Mouse (Mus musculus) MEL (cell line): ENCODE results near the gene Zfp385b. TPM values are rescaled to one million over a fixed set of nuclear protein-coding genes. Genes with fewer than 3 reads are reported as not detected.

Source experiments
- DNase-seq: peaks from one replicate; pipeline ENCODE4 v3.0.0; 2011; ENCODE audit warnings: low read depth, low spot score
- H3K27ac ChIP-seq: 2 replicates; pipeline ENCODE4 v1.5.1; 2012; ENCODE audit warnings: low read depth, mild to moderate bottlenecking, control low read depth, low read length, moderate library complexity; ENCODE audit not compliant: control insufficient read depth
- H3K27me3 ChIP-seq, 2 experiments: fragments of 150-350 bp in 1 of 2; sonication (generic) in 1 of 2; 2 replicates each; pipeline ENCODE4 v1.6.1; 2012; ENCODE audit warnings: low read length in 2 of 2, mild to moderate bottlenecking in 2 of 2, improper control_type of control experiment in 1 of 2, moderate library complexity in 1 of 2; ENCODE audit not compliant: insufficient read depth in 2 of 2, control insufficient read depth in 1 of 2
- H3K36me3 ChIP-seq, 2 experiments: 2 replicates each; pipeline ENCODE4 v1.6.1; 2012 to 2014; ENCODE audit warnings: low read length in 2 of 2, improper control_type of control experiment in 1 of 2, inconsistent platforms in 1 of 2, mild to moderate bottlenecking in 1 of 2; ENCODE audit not compliant: insufficient read depth in 2 of 2, control insufficient read depth in 1 of 2
- H3K4me1 ChIP-seq, 2 experiments: fragments of 150-350 bp in 1 of 2; sonication (generic) in 1 of 2; 2 replicates each; pipeline ENCODE4 v1.6.1; 2012; ENCODE audit warnings: low read length in 2 of 2, improper control_type of control experiment in 1 of 2, mild to moderate bottlenecking in 1 of 2; ENCODE audit not compliant: insufficient read depth in 2 of 2, control insufficient read depth in 1 of 2
- H3K4me3 ChIP-seq, 2 experiments: fragments of 150-350 bp in 1 of 2; sonication (generic) in 1 of 2; 2 replicates each; pipeline ENCODE4 v1.5.1; 2012; ENCODE audit warnings: low read depth in 2 of 2, low read length in 2 of 2, mild to moderate bottlenecking in 2 of 2, moderate library complexity in 2 of 2, control low read depth in 1 of 2, improper control_type of control experiment in 1 of 2; ENCODE audit not compliant: control insufficient read depth in 1 of 2, insufficient read depth in 1 of 2
- H3K79me2 ChIP-seq: 2 replicates; pipeline ENCODE4 v1.6.1; 2012; ENCODE audit warnings: mild to moderate bottlenecking, low read length, moderate library complexity; ENCODE audit not compliant: control insufficient read depth, poor library complexity, insufficient read depth
- H3K9ac ChIP-seq: 2 replicates; pipeline ENCODE4 v1.6.1; 2012; ENCODE audit warnings: low read depth, mild to moderate bottlenecking, control low read depth, low read length, moderate library complexity; ENCODE audit not compliant: control insufficient read depth, poor library complexity, severe bottlenecking
- H3K9me3 ChIP-seq: fragments of 150-350 bp; sonication (generic); replicated peaks from 2 replicates; pipeline ENCODE4 v1.6.1; 2012; ENCODE audit warnings: mild to moderate bottlenecking, low read length, improper control_type of control experiment, moderate library complexity; ENCODE audit not compliant: insufficient read depth
- CHD1 ChIP-seq: IDR thresholded peaks from 2 replicates; pipeline ENCODE4 v1.6.1; 2012; ENCODE audit warnings: low read depth, mild to moderate bottlenecking, inconsistent platforms, low read length, improper control_type of control experiment
- CHD2 ChIP-seq: IDR thresholded peaks from 2 replicates; pipeline ENCODE4 v1.6.1; 2011; ENCODE audit warnings: low read length, improper control_type of control experiment
- ELF1 ChIP-seq: IDR thresholded peaks from 2 replicates; pipeline ENCODE4 v1.6.1; 2014; ENCODE audit warnings: low read depth, mild to moderate bottlenecking, inconsistent platforms, low read length, improper control_type of control experiment, moderate library complexity
- GABPA ChIP-seq: IDR thresholded peaks from 2 replicates; pipeline ENCODE4 v1.6.1; 2012; ENCODE audit warnings: low read depth, mild to moderate bottlenecking, inconsistent platforms, low read length, improper control_type of control experiment, moderate library complexity
- HCFC1 ChIP-seq: IDR thresholded peaks from 2 replicates; pipeline ENCODE4 v1.6.1; 2012; ENCODE audit warnings: low read depth, mild to moderate bottlenecking, inconsistent platforms, low read length, improper control_type of control experiment, moderate library complexity
- JUND ChIP-seq: IDR thresholded peaks from 2 replicates; pipeline ENCODE4 v1.6.1; 2011; ENCODE audit warnings: low read depth, mild to moderate bottlenecking, improper control_type of control experiment, low read length
- KAT2A ChIP-seq: conservative IDR thresholded peaks from 2 replicates; pipeline ENCODE4 v1.6.1; 2012; ENCODE audit warnings: low read depth, low read length, improper control_type of control experiment, inconsistent platforms
- MAX ChIP-seq: IDR thresholded peaks from 2 replicates; pipeline ENCODE4 v1.6.1; 2011; ENCODE audit warnings: low read length, improper control_type of control experiment
- MEF2A ChIP-seq: IDR thresholded peaks from 2 replicates; pipeline ENCODE4 v1.6.1; 2014; ENCODE audit warnings: low read depth, mild to moderate bottlenecking, inconsistent platforms, low read length, improper control_type of control experiment; ENCODE audit not compliant: poor library complexity, insufficient replicate concordance, severe bottlenecking; ENCODE audit errors: extremely low read depth
- MXI1 ChIP-seq: IDR thresholded peaks from 2 replicates; pipeline ENCODE4 v1.6.1; 2011; ENCODE audit warnings: mild to moderate bottlenecking, low read depth, low read length, improper control_type of control experiment
- MYB ChIP-seq: IDR thresholded peaks from 2 replicates; pipeline ENCODE4 v1.6.1; 2011; ENCODE audit warnings: mild to moderate bottlenecking, low read depth, low read length, improper control_type of control experiment
- NELFE ChIP-seq: IDR thresholded peaks from 2 replicates; pipeline ENCODE4 v1.6.1; 2011; ENCODE audit warnings: low read depth, low read length, improper control_type of control experiment
- NRF1 ChIP-seq: IDR thresholded peaks from 2 replicates; pipeline ENCODE4 v1.6.1; 2014; ENCODE audit warnings: low read depth, mild to moderate bottlenecking, inconsistent platforms, low read length, improper control_type of control experiment, moderate library complexity; ENCODE audit not compliant: poor library complexity, insufficient read depth, severe bottlenecking
- POLR2A ChIP-seq, 2 experiments: IDR thresholded peaks; 2 replicates each; pipeline ENCODE4 v1.6.1; 2011 to 2012; ENCODE audit warnings: low read length in 2 of 2, mild to moderate bottlenecking in 2 of 2, control low read depth in 1 of 2, improper control_type of control experiment in 1 of 2, low read depth in 1 of 2, moderate library complexity in 1 of 2; ENCODE audit not compliant: control insufficient read depth in 1 of 2, insufficient read depth in 1 of 2, poor library complexity in 1 of 2
- POLR2AphosphoS2 ChIP-seq: IDR thresholded peaks from 2 replicates; pipeline ENCODE4 v1.6.1; 2011; ENCODE audit warnings: low read length, improper control_type of control experiment
- POLR2AphosphoS5 ChIP-seq: IDR thresholded peaks from 2 replicates; pipeline ENCODE4 v1.6.1; 2012; ENCODE audit warnings: low read depth, borderline replicate concordance, mild to moderate bottlenecking, inconsistent platforms, low read length, moderate library complexity, mixed read lengths
- RAD21 ChIP-seq: IDR thresholded peaks from 2 replicates; pipeline ENCODE4 v1.6.1; 2011; ENCODE audit warnings: mild to moderate bottlenecking, low read depth, low read length, improper control_type of control experiment
- SIN3A ChIP-seq: IDR thresholded peaks from 2 replicates; pipeline ENCODE4 v1.6.1; 2012; ENCODE audit warnings: low read length, improper control_type of control experiment, inconsistent platforms
- SMC3 ChIP-seq: IDR thresholded peaks from 2 replicates; pipeline ENCODE4 v1.6.1; 2011; ENCODE audit warnings: low read depth, low read length, improper control_type of control experiment
- TBP ChIP-seq: IDR thresholded peaks from 2 replicates; pipeline ENCODE4 v1.8.0; 2011; ENCODE audit warnings: low read depth, low read length, improper control_type of control experiment
- TCF12 ChIP-seq: IDR thresholded peaks from 2 replicates; pipeline ENCODE4 v1.6.1; 2014; ENCODE audit warnings: low read depth, mild to moderate bottlenecking, inconsistent platforms, low read length, improper control_type of control experiment, moderate library complexity
- UBTF ChIP-seq: IDR thresholded peaks from 2 replicates; pipeline ENCODE4 v1.6.1; 2012; ENCODE audit warnings: low read depth, mild to moderate bottlenecking, inconsistent platforms, low read length, improper control_type of control experiment, moderate library complexity, borderline replicate concordance; ENCODE audit not compliant: insufficient read depth
- USF2 ChIP-seq, 2 experiments: IDR thresholded peaks; 2 replicates each; pipeline ENCODE4 v1.6.1; 2011 to 2012; ENCODE audit warnings: improper control_type of control experiment in 2 of 2, low read length in 2 of 2, borderline replicate concordance in 1 of 2, inconsistent platforms in 1 of 2, low read depth in 1 of 2, mild to moderate bottlenecking in 1 of 2; ENCODE audit not compliant: insufficient read depth in 1 of 2
- ZC3H11A ChIP-seq: IDR thresholded peaks from 2 replicates; pipeline ENCODE4 v1.6.1; 2012; ENCODE audit warnings: low read depth, mild to moderate bottlenecking, inconsistent platforms, low read length, improper control_type of control experiment
- ZMIZ1 ChIP-seq: IDR thresholded peaks from 2 replicates; pipeline ENCODE4 v1.6.1; 2012; ENCODE audit warnings: low read depth, mild to moderate bottlenecking, inconsistent platforms, low read length, improper control_type of control experiment, moderate library complexity
- ZNF384 ChIP-seq: IDR thresholded peaks from 2 replicates; pipeline ENCODE4 v1.6.1; 2012; ENCODE audit warnings: low read depth, mild to moderate bottlenecking, inconsistent platforms, low read length, improper control_type of control experiment
- polyA plus RNA-seq, 2 experiments: library from polyadenylated mRNA; stranded (reverse) in 1 of 2; unstranded in 1 of 2; fragments of >175 nt in 1 of 2; fragments of >200 nt in 1 of 2; gene quantifications; 2 replicates each; pipeline versions ENCODE4 v1.2.1 to v1.2.4; 2012; ENCODE audit warnings: low replicate concordance in 2 of 2, low read depth in 1 of 2; ENCODE audit not compliant: insufficient read length in 2 of 2, insufficient read depth in 1 of 2, missing spikeins in 1 of 2
- total RNA-seq: library from RNA; depleted of rRNA; stranded (reverse); fragments of 300-350 nt; gene quantifications from 2 replicates; pipeline ENCODE4 v1.2.3, GENCODE M21; 2012

Zfp385b gene
- total and polyA plus RNA-seq, 3 experiments, result not detected

DNA sequence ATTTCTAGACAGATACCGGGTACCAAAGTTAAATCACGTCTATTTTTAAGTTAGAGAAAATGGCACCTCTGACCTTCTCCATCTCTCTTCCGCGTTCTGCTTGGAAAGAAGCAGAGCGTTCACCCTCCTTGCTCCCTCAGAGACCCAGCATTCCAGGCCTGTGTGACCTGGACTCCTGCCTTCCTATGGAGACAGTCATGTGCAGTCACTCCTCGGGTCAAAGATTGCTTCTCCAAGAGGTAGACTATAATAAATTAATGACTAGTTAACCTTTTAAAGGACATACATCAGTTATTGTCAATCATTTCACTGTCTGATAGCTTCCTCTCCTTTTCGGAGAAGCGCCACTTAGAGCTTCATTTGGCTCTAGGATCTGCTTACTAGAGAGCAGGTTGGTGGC lies 325.7 kb downstream of the Zfp385b start:
- H3K27ac ChIP-seq, result no peak overlapping the region
- no peaks in the 10 kb centered on the region for H3K4me1 ChIP-seq
- no peak for DNase-seq
- TF ChIP-seq UBTF (no peak), MXI1 (no peak), JUND (no peak), ELF1 (no peak), ZC3H11A (no peak), ZMIZ1 (no peak), MEF2A (no peak), ZNF384 (no peak), NRF1 (no peak), KAT2A (no peak), CHD2 (no peak), SIN3A (no peak), POLR2AphosphoS5 (no peak), MYB (no peak), RAD21 (no peak), MAX (no peak), USF2 (IDR thresholded peaks at IDR 0.05; ENCODE audit: borderline replicate concordance in 1 of 2, insufficient read depth in 1 of 2, low read depth in 1 of 2, low read length in 2 of 2) (no peak)
- H3K4me3 ChIP-seq, result no peak overlapping the region
- H3K27me3 ChIP-seq, result no peaks in the 10 kb centered on the region
- H3K79me2 ChIP-seq, result no peaks in the 10 kb centered on the region
- H3K9ac ChIP-seq, result no peak overlapping the region
- no peaks in the 10 kb centered on the region for H3K36me3 ChIP-seq
- H3K9me3 ChIP-seq, result no peaks in the 10 kb centered on the region

DNA sequence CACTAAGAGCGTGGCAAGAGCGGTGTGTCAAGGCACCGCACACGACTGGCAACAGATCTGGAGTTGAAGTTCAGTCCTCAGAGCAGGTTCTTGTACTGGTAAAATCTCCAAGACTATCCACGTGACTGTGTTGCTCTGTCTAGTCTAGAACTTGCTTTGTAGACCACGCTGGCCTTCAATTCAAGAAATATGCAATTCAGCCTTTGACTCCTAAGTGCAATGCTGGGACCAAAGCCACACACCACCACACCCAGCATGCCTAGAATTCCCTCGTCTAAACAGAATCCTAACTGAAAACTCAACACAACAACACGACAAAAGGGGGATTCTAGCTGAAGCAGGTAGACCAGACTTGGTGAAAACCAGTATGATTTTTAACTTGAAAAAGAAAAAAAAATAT lies 332.3 kb downstream of the Zfp385b start:
- no peaks in the 10 kb centered on the region for H3K36me3 ChIP-seq
- H3K27me3 ChIP-seq, result no peaks in the 10 kb centered on the region
- no peaks in the 10 kb centered on the region for H3K4me1 ChIP-seq
- DNase-seq, result no peak
- TF ChIP-seq ELF1 (no peak), SMC3 (no peak), TCF12 (no peak), TBP (no peak), ZMIZ1 (no peak), HCFC1 (no peak), MAX (no peak), POLR2AphosphoS2 (no peak), NRF1 (no peak), SIN3A (no peak), CHD1 (no peak), NELFE (no peak), MXI1 (no peak), GABPA (no peak), POLR2A (IDR thresholded peaks at IDR 0.05; ENCODE audit: control insufficient read depth in 1 of 2, insufficient read depth in 1 of 2, low read depth in 1 of 2, low read length in 2 of 2, poor library complexity in 1 of 2) (no peak)
- H3K79me2 ChIP-seq, result no peaks in the 10 kb centered on the region
- no peak overlapping the region for H3K27ac ChIP-seq
- H3K4me3 ChIP-seq, result no peak overlapping the region
- H3K9me3 ChIP-seq, result no peaks in the 10 kb centered on the region
- no peak overlapping the region for H3K9ac ChIP-seq
